Mouse (Mus musculus): Measurements from ENCODE around the gene Ccdc33.

GRCm38 (mm10) chr9:58107494-58107893, 11.1 kb downstream of the Ccdc33 start:
- TF ChIP-seq CTCF (IDR thresholded peaks at IDR 0.05) (no peak), EP300 (IDR thresholded peaks at IDR 0.05; ENCODE audit: insufficient read depth, low read depth, low read length) (no peak)

Data from heart, adult 2 months (tissue).